Mouse (Mus musculus) naive thymus-derived CD4-positive, alpha-beta T cell, adult 2 months (primary cell): Measurements from ENCODE around the gene Myo15b.

Experiments used
- DNase-seq: peaks from one replicate; pipeline ENCODE4 v3.0.0-alpha.2; 2011; ENCODE audit warnings: low read depth

Gene Myo15b

GRCm38 (mm10) chr11:115872437-115872836, 14.2 kb downstream of the Myo15b start:
- no peak for DNase-seq

- no peak for DNase-seq
These were observed 17.7 kb downstream of the Myo15b start for GRCm38 (mm10) chr11:115875935-115876334.

GRCm38 (mm10) chr11:115876438-115876837, 18.2 kb downstream of the Myo15b start:
- no peak for DNase-seq

GRCm38 (mm10) chr11:115877174-115877755, 19.1 kb downstream of the Myo15b start:
- DNase-seq: no peak

GRCm38 (mm10) chr11:115878071-115878470, 19.9 kb downstream of the Myo15b start:
- DNase-seq: no peak

- peak; percentile 72 for DNase-seq
These were observed 22.8 kb downstream of the Myo15b start for GRCm38 (mm10) chr11:115881002-115881401.

- no peak for DNase-seq
These were observed 25.0 kb downstream of the Myo15b start for GRCm38 (mm10) chr11:115883251-115883650.

GRCm38 (mm10) chr11:115884361-115884760, 26.2 kb downstream of the Myo15b start:
- no peak for DNase-seq

- no peak for DNase-seq
These were observed 27.1 kb downstream of the Myo15b start for GRCm38 (mm10) chr11:115885281-115885680.

- DNase-seq: no peak
These were observed 28.2 kb downstream of the Myo15b start for GRCm38 (mm10) chr11:115886446-115886845.

GRCm38 (mm10) chr11:115888020-115888419, 29.8 kb downstream of the Myo15b start:
- DNase-seq: no peak

- no peak for DNase-seq
These were observed 31.0 kb downstream of the Myo15b start for GRCm38 (mm10) chr11:115889159-115889558.

GRCm38 (mm10) chr11:115892213-115892612, 34.0 kb downstream of the Myo15b start:
- DNase-seq: no peak

GRCm38 (mm10) chr11:115893071-115893470, 34.9 kb downstream of the Myo15b start:
- DNase-seq: no peak

- no peak for DNase-seq
These were observed 36.7 kb downstream of the Myo15b start for GRCm38 (mm10) chr11:115894755-115895520.

GRCm38 (mm10) chr11:115898446-115898845, 40.2 kb downstream of the Myo15b start:
- no peak for DNase-seq

- DNase-seq: peak; percentile 77
These were observed 40.7 kb downstream of the Myo15b start for GRCm38 (mm10) chr11:115898886-115899285.

GRCm38 (mm10) chr11:115899486-115900266, 41.5 kb downstream of the Myo15b start, which contains the start of gene Smim5:
Gene Smim5, plus strand, starts transcription at chr11:115899966.
- DNase-seq: no peak

GRCm38 (mm10) chr11:115900561-115901337, 42.5 kb downstream of the Myo15b start:
- no peak for DNase-seq

- no peak for DNase-seq
These were observed 43.3 kb downstream of the Myo15b start for GRCm38 (mm10) chr11:115901338-115902161.

- DNase-seq: no peak
These were observed 44.0 kb downstream of the Myo15b start for GRCm38 (mm10) chr11:115902177-115902576.
